Mouse (Mus musculus) R1 (cell line): ENCODE measurements around the gene Itga9.

Experiments
- DNase-seq: peaks from one replicate; pipeline ENCODE4 v3.0.0-alpha.2; 2018; ENCODE audit warnings: low read depth, low spot score

Itga9 gene

DNA sequence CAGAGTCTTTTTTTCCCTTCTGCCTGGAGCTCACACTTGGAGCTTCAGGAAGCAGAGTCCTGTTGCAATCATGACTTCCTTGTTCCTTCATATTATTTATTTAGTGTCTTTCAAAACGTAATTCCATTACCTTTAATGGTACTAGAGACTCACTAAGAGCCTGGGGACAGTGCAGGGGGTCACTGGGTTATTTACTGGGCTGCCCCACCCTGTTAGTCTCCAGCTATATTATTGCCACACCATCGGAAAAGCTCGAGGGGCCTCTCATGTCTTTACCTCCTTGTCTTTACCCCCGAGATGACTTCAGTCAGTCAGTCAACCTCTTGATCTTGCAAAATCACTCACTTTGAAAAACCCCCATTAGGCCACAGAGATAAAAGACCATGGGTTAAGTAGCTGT is 44.5 kb downstream of the Itga9 start:
- no peak for DNase-seq

- DNase-seq, result no peak
Observed at GRCm38 (mm10) chr9:118651939-118652338, 45.4 kb downstream of the Itga9 start.

GRCm38 (mm10) chr9:118653436-118653835 is 46.9 kb downstream of the Itga9 start:
- no peak for DNase-seq

DNA sequence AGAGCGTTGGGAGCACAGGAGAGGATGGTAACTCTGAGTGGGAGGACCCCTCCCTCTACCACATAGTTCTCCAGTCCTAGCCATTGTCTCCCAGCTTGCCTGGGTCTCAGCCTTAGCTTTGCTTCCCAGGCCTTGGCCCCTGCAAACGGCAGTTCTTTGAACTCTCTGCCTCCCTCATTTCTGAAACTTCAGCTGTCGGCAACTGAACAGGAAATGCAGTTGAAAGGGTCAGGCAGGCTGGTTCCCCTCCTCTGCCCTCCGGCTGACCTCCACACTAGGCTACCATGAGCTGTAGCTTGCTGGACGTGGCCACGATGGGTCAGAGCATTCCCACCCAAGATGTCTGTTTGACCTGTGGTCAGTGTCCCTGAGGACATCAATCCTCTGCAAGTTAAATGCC is 48.5 kb downstream of the Itga9 start:
- DNase-seq, result no peak

DNA sequence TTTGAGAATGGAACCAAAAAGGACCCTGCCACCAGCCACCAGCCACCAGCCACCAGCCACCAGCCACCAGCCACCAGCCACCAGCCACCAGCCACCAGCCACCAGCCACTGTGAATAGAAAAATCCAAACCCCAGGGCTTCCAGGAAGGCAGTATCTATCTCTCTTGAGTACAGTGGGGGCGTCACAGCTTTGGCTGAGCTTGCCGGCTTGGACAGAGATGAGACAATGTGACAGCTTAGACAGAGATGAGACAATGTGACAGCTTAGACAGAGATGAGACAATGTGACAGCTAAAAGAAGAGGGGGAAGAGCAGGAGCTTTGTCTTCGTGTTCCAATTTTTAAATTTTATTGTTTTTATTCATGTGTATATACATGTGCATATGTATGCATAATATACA is 49.2 kb downstream of the Itga9 start:
- no peak for DNase-seq

DNA sequence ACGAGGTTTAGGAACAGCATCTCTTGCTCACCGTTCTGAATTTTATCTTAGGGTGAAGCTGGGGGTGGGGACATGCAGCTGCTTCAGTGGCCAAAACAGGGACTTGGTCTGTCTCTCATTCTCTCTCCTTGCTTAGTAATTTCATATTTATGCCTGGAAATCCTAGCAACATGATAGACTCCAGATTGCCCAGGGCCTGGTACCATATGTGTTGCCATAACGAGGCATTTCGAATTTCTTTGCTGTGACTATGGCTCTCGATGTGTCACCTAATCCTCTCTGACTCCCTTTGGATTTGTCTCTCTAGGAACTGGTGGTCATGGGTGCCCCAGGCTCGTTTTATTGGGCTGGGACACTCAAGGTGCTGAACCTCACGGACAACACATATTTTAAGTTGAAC is 51.7 kb downstream of the Itga9 start:
- no peak for DNase-seq

DNA sequence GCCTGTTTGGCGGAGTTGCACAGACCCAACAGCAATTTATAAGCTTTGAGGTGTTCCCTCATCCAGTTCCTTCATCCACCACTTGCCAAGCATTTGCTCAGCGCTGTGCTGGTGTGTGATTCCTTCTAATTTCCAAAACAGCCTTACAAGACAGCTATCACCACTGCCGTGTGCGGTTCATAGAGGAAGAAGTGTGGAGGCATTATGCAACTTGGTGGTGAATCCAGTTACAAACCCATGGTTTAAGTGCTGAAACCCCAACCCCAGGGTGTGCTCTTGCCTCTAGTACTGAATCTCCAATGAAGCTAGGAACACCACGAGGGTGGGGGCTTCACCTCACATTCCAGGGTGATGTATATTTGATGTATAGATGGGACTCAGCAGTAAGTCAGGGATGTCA is 53.3 kb downstream of the Itga9 start:
- no peak for DNase-seq

GRCm38 (mm10) chr9:118660259-118660658 is 53.8 kb downstream of the Itga9 start:
- DNase-seq, result no peak

DNA sequence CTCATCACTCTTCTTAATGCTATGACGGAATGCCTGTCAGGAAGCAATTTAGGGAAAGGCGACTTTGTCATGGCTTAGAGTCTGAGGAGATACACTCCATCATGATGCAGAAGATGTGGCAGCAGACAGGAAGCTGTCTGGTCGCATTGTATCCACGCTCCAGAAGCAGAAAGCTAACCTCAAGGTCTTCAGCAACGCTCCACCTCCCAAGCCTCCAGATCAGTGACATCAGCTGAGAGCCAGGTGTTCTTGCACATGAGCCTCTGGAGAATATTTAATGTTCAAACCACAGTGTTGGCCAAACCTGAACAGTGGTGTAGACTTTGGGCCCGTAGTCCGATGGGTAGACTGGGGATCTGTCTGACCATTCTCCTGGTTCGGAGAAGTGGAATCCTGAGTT is 55.5 kb downstream of the Itga9 start:
- DNase-seq, result no peak

- DNase-seq, result no peak
Observed at GRCm38 (mm10) chr9:118662476-118662875, 56.0 kb downstream of the Itga9 start.

GRCm38 (mm10) chr9:118663938-118664337 is 57.4 kb downstream of the Itga9 start:
- DNase-seq, result peak; percentile 57

DNA sequence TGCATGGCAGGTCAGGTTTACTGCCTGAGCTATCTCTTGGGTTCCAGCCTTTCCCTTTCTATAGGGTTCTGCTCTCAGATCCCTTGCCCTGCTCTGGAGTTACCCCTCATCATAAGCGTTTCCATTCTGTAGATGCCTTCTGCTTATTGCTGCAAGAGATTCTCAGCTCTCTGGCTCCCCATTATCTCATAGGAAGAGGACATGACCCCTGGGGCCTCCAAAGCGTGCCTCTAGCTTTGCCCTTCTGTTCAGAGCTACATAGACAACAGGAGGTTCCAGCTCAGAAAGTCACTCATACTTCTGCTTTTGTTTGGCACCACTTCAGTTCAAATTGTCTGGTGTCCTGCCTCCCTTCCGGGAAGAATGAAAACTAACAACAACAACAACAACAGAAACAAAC is 59.6 kb downstream of the Itga9 start:
- no peak for DNase-seq

DNA sequence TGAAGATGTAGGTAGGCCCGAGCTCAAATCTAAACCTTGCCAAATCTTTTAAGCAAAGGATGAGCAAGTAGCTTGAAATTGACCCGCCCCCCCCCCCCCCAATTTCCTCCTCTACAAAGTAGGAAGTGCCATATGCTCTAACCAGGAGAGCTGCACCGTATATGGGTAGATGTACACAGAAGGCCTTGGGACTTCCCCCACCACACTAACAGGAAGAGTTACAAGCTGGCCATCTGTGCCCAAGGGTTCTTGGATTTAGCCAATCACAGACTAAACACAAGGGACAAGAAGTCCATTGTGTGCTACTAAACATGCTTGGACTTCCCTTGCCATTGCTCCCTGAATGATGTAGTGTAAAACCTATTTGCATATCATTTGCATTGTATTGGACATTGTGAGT is 63.2 kb downstream of the Itga9 start:
- DNase-seq, result no peak

GRCm38 (mm10) chr9:118674277-118674676 is 67.8 kb downstream of the Itga9 start:
- peak; percentile 8 for DNase-seq

DNA sequence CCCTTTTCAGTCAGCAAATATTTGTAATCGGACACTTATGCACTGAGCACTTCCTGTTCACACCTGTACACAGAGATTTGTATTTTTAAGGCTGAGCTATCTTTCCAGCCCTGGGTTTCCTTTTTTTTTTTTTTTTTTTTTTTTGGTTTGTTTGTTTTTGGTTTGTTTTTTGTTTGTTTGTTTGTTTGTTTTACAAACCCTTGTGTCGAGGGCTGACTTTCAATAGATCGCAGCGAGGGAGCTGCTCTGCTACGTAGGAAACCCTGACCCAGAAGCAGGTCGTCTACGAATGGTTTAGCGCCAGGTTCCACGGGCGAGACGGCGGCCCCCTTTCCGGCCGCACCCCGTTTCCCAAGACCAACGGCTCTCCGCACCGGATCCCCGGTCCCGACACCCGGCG is 68.3 kb downstream of the Itga9 start:
- peak; percentile 37 for DNase-seq

GRCm38 (mm10) chr9:118675573-118676170 is 69.2 kb downstream of the Itga9 start:
- DNase-seq, result no peak

GRCm38 (mm10) chr9:118676692-118677091 is 70.2 kb downstream of the Itga9 start:
- DNase-seq, result no peak

DNA sequence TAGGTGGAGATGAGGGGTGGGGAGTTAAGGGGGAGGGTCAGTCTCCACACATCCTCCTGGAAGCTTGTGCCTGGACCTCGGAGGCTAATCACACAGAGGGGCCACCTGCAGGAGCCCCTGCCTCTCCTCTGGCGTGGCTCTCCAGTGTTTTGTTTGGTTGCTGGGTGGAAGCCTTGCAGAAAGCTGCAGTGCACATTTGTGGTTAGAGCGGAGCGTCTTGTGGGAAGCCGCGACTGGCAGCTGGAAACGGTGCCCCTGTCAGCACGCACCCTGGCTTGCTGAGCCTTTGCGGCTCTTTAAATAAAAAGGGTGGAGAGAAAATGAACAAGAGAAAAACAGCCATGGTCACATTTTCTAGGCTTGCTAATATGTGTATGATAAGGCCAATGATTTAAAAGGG is 70.9 kb downstream of the Itga9 start:
- DNase-seq, result no peak

DNA sequence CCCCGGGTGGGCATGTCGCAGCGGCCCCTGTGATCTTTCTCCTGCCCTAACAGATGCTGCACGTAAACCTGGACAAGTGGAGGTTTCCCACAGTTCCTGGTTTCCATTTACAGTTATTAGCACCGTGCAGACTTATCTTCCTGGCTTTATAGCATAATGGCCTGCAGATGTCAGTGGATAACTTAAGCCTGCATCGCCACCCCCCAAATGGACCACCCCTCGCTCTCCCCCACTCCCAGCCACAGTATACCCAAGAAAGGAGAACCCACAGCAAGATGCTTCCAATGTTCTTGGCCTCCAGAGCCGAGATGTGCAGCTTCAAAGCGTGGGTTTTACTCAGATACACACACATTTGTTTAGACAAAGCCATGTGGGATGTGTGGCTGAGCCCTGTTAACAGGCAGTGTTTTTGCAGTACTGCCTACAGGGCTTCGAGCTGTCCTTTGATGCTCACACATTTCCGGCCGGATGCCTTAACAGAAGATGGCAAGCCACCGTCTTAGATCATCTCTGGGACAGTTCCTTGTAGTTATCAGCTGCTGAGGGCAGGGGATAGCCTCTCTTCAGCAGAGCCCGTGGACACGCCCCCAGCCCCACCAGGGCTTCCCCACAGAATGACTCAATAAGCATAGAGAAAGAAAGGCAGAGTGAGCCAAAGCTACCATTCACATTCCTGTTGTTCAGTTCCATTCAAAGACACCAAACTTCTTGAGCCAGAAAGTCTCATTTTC is 71.7 kb downstream of the Itga9 start:
- peak; percentile 49 for DNase-seq

- peak; percentile 79 for DNase-seq
Observed at GRCm38 (mm10) chr9:118678759-118679158, 72.3 kb downstream of the Itga9 start.

DNA sequence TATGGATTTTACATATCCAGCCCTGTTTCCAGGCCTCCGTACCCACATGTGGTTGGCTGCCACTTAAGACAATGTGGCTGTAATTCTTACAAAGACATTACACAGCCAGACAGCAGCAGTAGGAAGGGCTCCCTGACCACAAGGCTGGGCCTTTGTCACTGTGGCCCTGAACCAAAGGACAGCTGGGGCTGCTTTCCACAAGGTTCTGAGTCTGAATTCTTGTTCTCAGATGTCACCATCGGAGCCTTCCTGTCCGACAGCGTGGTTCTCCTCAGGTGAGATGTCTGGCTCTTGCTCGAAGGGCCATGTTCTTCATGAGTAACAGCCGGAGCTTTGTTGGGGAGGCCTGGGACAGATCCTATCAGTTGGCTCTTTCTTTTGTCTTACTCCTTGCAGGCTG is 75.0 kb downstream of the Itga9 start:
- no peak for DNase-seq

DNA sequence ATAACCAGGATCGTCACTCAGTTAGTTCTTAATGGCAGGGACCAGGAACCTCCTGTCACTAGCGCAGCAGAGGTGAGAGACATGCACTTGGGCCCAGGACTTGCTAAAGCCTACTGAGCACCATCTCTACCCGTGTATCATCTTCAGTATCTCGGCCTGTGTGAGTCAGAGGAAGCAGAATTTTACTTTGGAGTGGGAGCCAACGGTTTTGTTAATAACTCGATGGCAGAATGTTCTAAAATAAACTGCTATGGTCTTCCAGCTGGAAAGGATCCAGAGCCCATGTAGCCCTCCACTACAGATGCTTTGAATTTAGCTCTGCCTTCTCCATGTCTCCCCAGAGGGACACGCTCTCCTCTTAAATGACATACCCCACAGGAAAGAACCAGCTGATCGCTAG is 75.7 kb downstream of the Itga9 start:
- DNase-seq, result no peak

- no peak for DNase-seq
Observed at GRCm38 (mm10) chr9:118683507-118683906, 77.0 kb downstream of the Itga9 start.

DNA sequence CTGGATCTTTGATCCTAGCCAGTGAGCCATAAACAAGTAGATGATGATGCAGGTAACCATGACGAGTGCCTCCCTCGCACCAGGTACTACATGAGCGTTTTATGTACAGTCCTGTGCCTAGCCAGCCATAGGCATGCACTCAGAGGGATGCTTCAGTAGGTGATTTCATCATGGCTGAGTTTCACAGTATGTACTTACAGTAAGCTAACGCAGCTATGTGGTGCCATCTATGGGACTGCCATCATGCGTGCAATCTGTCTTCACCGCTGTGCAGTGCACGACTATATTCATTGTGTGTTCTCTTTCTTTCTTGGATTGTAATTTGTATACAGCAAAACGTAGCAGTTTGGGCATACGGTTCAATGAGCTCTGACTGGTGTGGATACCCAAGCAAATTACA is 77.9 kb downstream of the Itga9 start:
- DNase-seq, result no peak
